Mouse (Mus musculus): ENCODE measurements around the gene Bmp4.

Gene Bmp4

DNA sequence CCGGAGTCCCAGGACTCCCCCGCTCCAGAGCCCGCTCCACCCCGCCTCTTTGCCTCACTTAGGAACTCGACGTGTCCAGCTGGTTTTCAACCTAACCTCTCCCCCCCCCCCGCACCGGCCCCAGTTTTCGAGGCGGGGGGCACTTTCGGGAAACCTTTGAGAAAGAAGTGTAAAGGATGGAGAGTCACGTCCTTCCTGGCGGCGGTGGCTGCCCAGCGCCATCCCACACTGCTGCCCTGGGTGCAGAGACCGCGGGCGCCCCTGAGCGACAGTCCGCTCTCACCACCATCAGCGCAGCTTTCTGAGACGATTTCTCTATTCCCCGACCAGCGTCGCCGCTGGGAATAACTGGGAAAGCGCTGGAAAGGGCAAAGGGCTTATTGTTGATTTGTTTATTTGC is 1.8 kb downstream of the Bmp4 start:
- Histone ChIP-seq H3K27me3 (ENCODE audit: insufficient read depth, low read length) (peaks cover 17% of the 10 kb centered on the region), H3K36me3 (ENCODE audit: insufficient read depth, low read length) (peaks cover 17% of the 10 kb centered on the region), H3K4me3 (replicated peaks; ENCODE audit: low read length) (peak overlapping the region; percentile 82), H3K4me1 (replicated peaks; ENCODE audit: low read depth, low read length) (peaks cover 83% of the 10 kb centered on the region), H3K9me3 (ENCODE audit: low read length) (no peaks in the 10 kb centered on the region)
- TF ChIP-seq NANOG (IDR thresholded peaks at IDR 0.05; ENCODE audit: borderline replicate concordance, low read length) (no peak), CTCF (conservative IDR thresholded peaks at IDR 0.05; ENCODE audit: low read length) (no peak), POU5F1 (IDR thresholded peaks at IDR 0.05; ENCODE audit: borderline replicate concordance, low read length) (no peak)

DNA sequence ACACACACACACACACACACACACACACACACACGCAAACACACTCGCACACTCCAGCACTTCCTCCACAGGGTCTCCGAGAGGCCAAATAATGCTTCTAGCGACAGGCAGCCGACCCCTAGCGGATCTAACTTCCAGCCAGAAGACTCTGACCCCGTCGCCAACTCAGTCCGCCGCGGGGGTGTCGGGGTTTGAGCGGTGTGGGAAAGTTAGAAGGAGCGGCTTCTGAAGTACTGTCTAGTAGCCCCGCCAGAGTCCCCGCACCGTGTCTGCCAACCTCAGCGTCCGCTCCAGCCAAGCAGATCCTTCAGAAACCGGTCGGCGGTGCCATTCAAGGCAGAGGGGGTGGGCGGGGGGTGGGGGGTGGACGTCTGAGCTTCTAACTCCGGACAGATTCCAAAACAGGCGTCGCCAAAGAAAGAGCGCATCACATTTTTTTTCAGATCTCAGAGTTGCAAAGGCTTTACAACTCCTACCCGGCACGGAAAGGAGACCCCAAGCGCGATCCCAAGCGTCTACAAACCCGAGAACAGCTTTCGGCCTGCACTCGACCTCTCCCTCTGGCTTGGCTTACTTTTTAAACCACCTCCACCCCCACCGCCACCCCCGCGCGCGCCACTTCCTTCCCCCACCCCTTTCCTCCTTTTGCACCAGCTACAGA is 2.5 kb downstream of the Bmp4 start:
- Histone ChIP-seq H3K27me3 (ENCODE audit: insufficient read depth, low read length) (peaks cover 17% of the 10 kb centered on the region), H3K9me3 (ENCODE audit: low read length) (no peaks in the 10 kb centered on the region), H3K36me3 (ENCODE audit: insufficient read depth, low read length) (peaks cover 22% of the 10 kb centered on the region), H3K4me1 (replicated peaks; ENCODE audit: low read depth, low read length) (peaks cover 80% of the 10 kb centered on the region), H3K4me3 (replicated peaks; ENCODE audit: low read length) (peak overlapping the region; percentile 82)
- TF ChIP-seq CTCF (conservative IDR thresholded peaks at IDR 0.05; ENCODE audit: low read length) (no peak), POU5F1 (IDR thresholded peaks at IDR 0.05; ENCODE audit: borderline replicate concordance, low read length) (no peak), NANOG (IDR thresholded peaks at IDR 0.05; ENCODE audit: borderline replicate concordance, low read length) (no peak)

DNA sequence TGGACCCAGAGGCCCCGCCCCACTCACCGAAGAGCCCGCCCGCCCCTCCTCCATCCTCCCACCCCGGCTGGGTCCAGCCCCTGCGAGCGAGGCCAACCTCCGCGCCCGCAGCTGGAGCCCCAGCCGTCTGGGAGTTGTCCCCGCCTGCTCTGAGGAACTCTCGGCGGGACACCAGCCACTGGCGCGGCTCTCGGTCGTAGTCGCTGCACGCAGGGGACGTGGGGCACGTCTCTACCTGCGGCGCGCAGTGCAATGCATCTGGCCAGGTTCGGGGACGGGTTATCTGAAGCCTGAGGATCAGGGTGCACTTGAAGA is 3.2 kb downstream of the Bmp4 start:
- Histone ChIP-seq H3K4me3 (replicated peaks; ENCODE audit: low read length) (peak overlapping the region; percentile 82), H3K9me3 (ENCODE audit: low read length) (no peaks in the 10 kb centered on the region), H3K4me1 (replicated peaks; ENCODE audit: low read depth, low read length) (peaks cover 81% of the 10 kb centered on the region), H3K27me3 (ENCODE audit: insufficient read depth, low read length) (peaks cover 17% of the 10 kb centered on the region), H3K36me3 (ENCODE audit: insufficient read depth, low read length) (peaks cover 28% of the 10 kb centered on the region)
- no peak for TF ChIP-seq CTCF (conservative IDR thresholded peaks at IDR 0.05; ENCODE audit: low read length)
- TF ChIP-seq NANOG (IDR thresholded peaks at IDR 0.05; ENCODE audit: borderline replicate concordance, low read length): no peak

DNA sequence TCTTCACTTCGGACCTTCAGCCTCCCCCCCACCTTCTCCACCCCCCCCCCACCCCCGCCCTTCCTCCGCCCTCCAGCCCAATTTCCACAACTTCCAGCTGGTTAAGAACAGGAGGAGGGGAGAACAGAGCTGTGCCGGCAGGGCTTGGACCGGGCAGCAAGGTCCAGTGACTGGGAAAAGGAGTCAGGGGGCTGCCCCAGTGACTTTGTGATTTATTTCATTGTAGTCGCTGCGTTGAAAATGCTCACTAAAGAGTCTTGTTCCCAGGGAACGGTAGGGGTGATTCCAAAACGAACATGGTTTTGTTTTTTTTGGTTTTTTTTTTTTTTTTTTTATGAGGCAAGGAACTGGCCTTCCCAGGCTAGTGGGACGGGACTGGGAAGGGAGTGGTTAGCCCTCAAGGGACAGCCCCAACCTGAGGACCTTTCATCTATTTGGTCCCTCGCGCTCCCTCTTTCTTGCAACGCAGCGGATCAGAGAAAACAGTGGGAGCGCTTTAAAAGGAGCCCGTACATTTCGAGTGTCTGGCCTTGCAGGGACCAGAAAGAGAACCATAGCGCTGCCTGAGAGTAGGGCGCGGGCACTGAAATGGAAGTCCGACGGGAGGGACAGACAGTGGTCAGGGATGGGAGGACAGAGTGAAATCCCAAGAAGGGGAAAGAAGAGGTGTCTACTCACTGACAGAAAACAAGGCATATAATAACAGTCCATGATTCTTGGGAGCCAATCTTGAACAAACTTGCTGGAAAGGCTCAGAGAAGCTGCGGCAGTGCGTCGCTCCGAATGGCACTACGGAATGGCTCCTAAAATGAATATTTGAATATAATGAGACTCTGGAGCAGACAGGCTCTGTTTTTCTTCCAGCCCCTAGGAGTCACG is 3.8 kb downstream of the Bmp4 start:
- Histone ChIP-seq H3K9me3 (ENCODE audit: low read length) (no peaks in the 10 kb centered on the region), H3K4me1 (replicated peaks; ENCODE audit: low read depth, low read length) (peaks cover 81% of the 10 kb centered on the region), H3K36me3 (ENCODE audit: insufficient read depth, low read length) (peaks cover 34% of the 10 kb centered on the region), H3K4me3 (replicated peaks; ENCODE audit: low read length) (peak overlapping the region; percentile 82), H3K27me3 (ENCODE audit: insufficient read depth, low read length) (peaks cover 17% of the 10 kb centered on the region)
- TF ChIP-seq POU5F1 (IDR thresholded peaks at IDR 0.05; ENCODE audit: borderline replicate concordance, low read length) (no peak), NANOG (IDR thresholded peaks at IDR 0.05; ENCODE audit: borderline replicate concordance, low read length) (no peak)

DNA sequence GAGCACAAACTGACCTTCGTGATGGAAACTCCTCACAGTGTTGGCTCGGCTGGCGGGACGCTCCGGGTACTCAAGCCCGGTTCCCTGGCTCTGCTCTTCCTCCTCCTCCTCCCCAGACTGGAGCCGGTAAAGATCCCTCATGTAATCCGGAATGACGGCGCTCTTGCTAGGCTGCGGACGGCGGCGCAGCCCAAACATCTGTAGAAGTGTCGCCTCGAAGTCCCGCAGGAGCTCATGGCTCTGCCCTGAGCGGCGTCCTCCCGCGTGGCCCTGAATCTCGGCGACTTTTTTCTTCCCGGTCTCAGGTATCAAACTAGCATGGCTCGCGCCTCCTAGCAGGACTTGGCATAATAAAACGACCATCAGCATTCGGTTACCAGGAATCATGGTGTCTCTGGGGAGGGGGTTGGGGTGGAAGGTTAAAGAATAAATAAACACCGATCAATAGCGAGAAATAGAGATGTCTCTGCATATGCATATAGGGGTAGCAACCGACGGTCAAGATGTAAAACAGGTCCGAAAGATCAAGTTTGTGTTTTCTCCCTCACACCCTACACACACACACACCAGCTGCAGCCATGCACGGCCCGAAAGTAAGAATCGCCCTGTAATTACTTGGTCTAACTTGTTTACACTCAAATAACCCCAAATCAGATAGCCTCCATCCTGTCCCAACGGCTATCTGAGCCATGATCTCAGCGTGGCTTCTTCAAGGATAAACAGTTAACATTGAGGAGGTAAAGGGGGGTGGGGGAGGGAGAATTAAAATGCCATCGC is 4.6 kb downstream of the Bmp4 start:
- H3K36me3 ChIP-seq (ENCODE audit: insufficient read depth, low read length): peaks cover 35% of the 10 kb centered on the region
- no peak for TF ChIP-seq POU5F1 (IDR thresholded peaks at IDR 0.05; ENCODE audit: borderline replicate concordance, low read length)
- no peak for TF ChIP-seq NANOG (IDR thresholded peaks at IDR 0.05; ENCODE audit: borderline replicate concordance, low read length)
- TF ChIP-seq CTCF (conservative IDR thresholded peaks at IDR 0.05; ENCODE audit: low read length): no peak
- peaks cover 17% of the 10 kb centered on the region for H3K27me3 ChIP-seq (ENCODE audit: insufficient read depth, low read length)
- H3K4me1 ChIP-seq (replicated peaks; ENCODE audit: low read depth, low read length): peaks cover 82% of the 10 kb centered on the region
- peak overlapping the region; percentile 82 for H3K4me3 ChIP-seq (replicated peaks; ENCODE audit: low read length)
- no peaks in the 10 kb centered on the region for H3K9me3 ChIP-seq (ENCODE audit: low read length)

DNA sequence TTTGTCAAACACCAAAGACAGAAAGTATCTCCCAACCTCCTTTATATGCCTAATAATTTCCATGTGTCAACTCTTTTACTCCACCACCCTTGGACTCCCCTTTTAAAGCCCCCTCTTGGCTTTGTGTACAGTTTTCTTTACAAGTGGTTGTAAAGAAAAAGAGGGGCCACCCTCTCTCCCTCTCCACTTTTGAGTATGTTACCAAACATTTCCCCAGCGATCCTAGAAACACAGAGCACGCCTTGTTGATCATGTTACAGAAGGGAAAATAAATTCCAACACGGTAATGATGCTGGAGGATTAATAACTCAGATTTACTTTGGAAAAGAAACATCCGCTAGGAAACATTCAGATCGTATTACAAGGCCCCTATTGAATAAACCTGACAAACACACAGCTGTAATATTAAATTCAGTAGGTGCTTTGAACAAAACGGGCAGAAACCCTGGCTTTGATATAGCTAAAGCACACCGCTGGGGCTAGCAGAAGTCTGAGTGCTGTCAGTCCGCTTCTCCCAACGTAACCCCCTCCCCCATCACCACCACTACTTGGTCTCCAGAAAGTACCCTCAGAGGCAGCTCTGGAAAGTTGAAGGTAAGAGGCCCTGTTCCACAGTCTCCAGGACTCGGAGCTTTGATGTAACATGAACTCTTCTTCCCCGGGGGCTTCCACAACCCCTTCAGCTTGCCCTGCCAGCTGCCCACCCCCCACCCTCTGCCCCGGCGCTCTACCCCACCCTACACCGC is 5.3 kb downstream of the Bmp4 start:
- Histone ChIP-seq H3K4me1 (replicated peaks; ENCODE audit: low read depth, low read length) (peaks cover 79% of the 10 kb centered on the region), H3K27me3 (ENCODE audit: insufficient read depth, low read length) (peaks cover 17% of the 10 kb centered on the region), H3K4me3 (replicated peaks; ENCODE audit: low read length) (peak overlapping the region; percentile 82), H3K9me3 (ENCODE audit: low read length) (no peaks in the 10 kb centered on the region), H3K36me3 (ENCODE audit: insufficient read depth, low read length) (peaks cover 35% of the 10 kb centered on the region)
- TF ChIP-seq CTCF (conservative IDR thresholded peaks at IDR 0.05; ENCODE audit: low read length): no peak
- no peak for TF ChIP-seq POU5F1 (IDR thresholded peaks at IDR 0.05; ENCODE audit: borderline replicate concordance, low read length)
- TF ChIP-seq NANOG (IDR thresholded peaks at IDR 0.05; ENCODE audit: borderline replicate concordance, low read length): no peak

DNA sequence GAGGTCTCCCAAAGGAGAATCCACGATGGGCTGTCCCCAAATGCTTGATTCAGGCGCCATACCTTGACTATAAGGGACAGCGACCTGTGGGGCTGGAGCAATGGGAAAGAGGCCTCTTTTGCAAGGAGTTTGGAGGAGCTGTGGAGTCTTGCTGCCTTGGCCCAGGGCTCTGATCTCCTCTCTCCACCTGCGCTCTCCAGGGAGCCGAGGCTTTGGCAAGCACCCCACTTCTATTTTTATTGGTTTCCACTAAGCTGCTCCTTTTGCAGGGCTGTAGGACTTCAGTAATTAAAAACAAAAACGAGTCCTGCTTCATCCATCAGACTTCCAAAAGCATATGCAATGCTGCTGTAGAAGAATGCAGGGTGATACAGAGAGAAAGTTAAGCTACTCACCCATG is 9.0 kb downstream of the Bmp4 start:
- TF ChIP-seq CTCF (conservative IDR thresholded peaks at IDR 0.05; ENCODE audit: low read length) (no peak), POU5F1 (IDR thresholded peaks at IDR 0.05; ENCODE audit: borderline replicate concordance, low read length) (no peak), NANOG (IDR thresholded peaks at IDR 0.05; ENCODE audit: borderline replicate concordance, low read length) (no peak)
- H3K27me3 ChIP-seq (ENCODE audit: insufficient read depth, low read length): peaks cover 17% of the 10 kb centered on the region
- H3K9me3 ChIP-seq (ENCODE audit: low read length): no peaks in the 10 kb centered on the region
- H3K4me1 ChIP-seq (replicated peaks; ENCODE audit: low read depth, low read length): peaks cover 65% of the 10 kb centered on the region
- peaks cover 35% of the 10 kb centered on the region for H3K36me3 ChIP-seq (ENCODE audit: insufficient read depth, low read length)
- peak overlapping the region; percentile 63; the same call in 1 of the 2 replicates for H3K4me3 ChIP-seq (replicated peaks; ENCODE audit: low read length)

Data from E14TG2a.4 (cell line).